Mouse (Mus musculus) bone marrow macrophage, adult 2 months (primary cell): ENCODE measurements at regions not wholly inside any gene's neighbourhood (a gene's known extent, or its start where the extent isn't known, plus 50 kb on each side); places are given as distances from the start of the nearest gene placed in this dataset.

Experiments
- CTCF ChIP-seq: IDR thresholded peaks from 2 replicates; pipeline ENCODE4 v1.5.1; 2012; ENCODE audit warnings: low read depth, mild to moderate bottlenecking, low read length, moderate library complexity
- POLR2A ChIP-seq: IDR thresholded peaks from 2 replicates; pipeline ENCODE4 v1.6.1; 2012; ENCODE audit warnings: mild to moderate bottlenecking, low read depth, low read length, borderline replicate concordance

- TF ChIP-seq POLR2A (no peak), CTCF (no peak)
Observed at GRCm38 (mm10) chr7:117896528-117896927, 219.5 kb downstream of the Rps15a start.
